Mouse (Mus musculus): ENCODE results near the gene Ttc1.

GRCm38 (mm10) chr11:43783772-43784171, 36.0 kb upstream of the Ttc1 start:
- TF ChIP-seq GATA1 (IDR thresholded peaks at IDR 0.05; ENCODE audit: borderline replicate concordance, low read length) (no peak), FLI1 (IDR thresholded peaks at IDR 0.05; ENCODE audit: low read length) (no peak)
